Mouse (Mus musculus) megakaryocyte, adult 5-6 weeks (primary cell): ENCODE measurements around the gene H2afy. TPM values are rescaled to one million over a fixed set of nuclear protein-coding genes. Genes with fewer than 3 reads are reported as not detected.

Source experiments
- ATAC-seq: 2 replicates; pipeline ENCODE4 v1.8.0; 2016; ENCODE audit warnings: mild to moderate bottlenecking, inconsistent platforms; ENCODE audit not compliant: poor library complexity, severe bottlenecking
- total RNA-seq, 2 experiments: library from RNA; stranded (forward) in 1 of 2; stranded (reverse) in 1 of 2; fragments of 153-499, 151-499 nt in 1 of 2; fragments of 221-1000, 200-1000 nt in 1 of 2; gene quantifications; 2 replicates each; pipeline versions ENCODE4 v1.2.3 to v1.2.4; 2015 to 2017

The H2afy gene
- total RNA-seq, 2 experiments from 2014 or later: 326 to 674 TPM

DNA sequence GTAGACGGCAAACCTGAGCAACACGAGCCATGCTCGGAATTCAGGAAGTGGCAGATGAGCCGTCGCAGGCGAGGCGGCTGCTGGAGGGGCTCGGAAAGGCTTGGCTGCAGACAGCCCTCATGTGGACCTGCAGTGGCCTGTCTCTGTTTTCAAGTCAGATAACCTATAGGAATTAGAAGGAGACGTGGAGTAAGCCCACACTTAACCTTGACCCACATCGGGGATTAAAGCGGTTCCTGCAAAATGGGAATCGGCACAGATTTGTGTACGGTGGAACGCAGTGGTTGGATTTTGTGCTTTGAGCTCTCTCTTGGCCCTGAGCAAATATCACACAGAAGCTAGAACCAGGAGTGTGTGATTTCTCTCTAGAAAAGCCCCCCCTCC, 111.1 kb downstream of the H2afy start:
- no peak for ATAC-seq

DNA sequence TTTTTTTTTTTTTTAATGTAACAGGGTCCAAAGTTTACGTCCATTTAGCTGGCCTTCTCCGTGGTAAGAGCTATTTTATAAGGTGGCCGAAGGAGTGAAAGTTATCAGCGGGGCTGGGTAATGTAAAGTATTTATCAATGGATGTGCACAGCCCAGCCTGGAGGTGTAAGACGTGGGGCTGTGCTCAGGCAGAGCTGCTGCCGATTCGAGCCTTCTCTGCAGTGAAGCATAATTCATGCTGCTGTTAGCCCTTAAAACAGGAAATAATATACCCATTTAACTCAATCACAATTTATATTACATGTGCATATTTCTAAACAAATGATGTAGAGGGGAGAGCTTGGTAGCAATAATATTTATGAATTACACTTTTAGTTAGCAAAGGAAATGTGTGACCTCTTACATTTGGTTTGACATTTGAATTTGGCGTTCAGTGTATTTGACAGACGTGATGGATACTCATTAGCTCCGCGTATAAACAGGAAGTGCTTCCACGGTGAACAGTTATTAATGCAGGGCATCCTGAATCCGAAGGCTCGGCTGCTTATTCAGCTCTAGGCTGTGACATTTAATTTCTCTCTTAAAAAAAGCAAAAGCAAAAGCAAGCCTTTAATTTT, 111.6 kb downstream of the H2afy start:
- ATAC-seq: no peak

Other genes starting within 250 kb of the H2afy start
- 161 and 168 TPM in 2 replicates for gene Tifab, start 42.5 kb upstream of the H2afy start, total RNA-seq (2015)
- 230 and 238 TPM in 2 replicates for gene Tifab, start 42.5 kb upstream of the H2afy start, total RNA-seq (2017)
- not detected in 2 replicates for gene Neurog1, start 115.8 kb upstream of the H2afy start, total RNA-seq (2015)
- gene Neurog1, start 115.8 kb upstream of the H2afy start, total RNA-seq (2017): not detected in 2 replicates
- gene Cxcl14, start 160.2 kb upstream of the H2afy start, total RNA-seq (2015): 0.14 and 0.78 TPM in 2 replicates
- 0.11 and 0.28 TPM in 2 replicates for gene Cxcl14, start 160.2 kb upstream of the H2afy start, total RNA-seq (2017)